Mouse (Mus musculus): Measurements from ENCODE around the gene Smim22. TPM values are rescaled to one million over a fixed set of nuclear protein-coding genes. Genes with fewer than 3 reads are reported as not detected.

Gene Smim22
- polyA plus RNA-seq, 1 experiment from 2014 or later, result 57.4 TPM

- H3K9me3 ChIP-seq (ENCODE audit: control insufficient read depth, low read length), result no peaks in the 10 kb centered on the region
- H3K9ac ChIP-seq (ENCODE audit: low read length), result no peak overlapping the region
- WGBS, result 84% methylated on average over 5 of the region's 5 CpGs
- ATAC-seq (replicated peaks; ENCODE audit: low FRiP score, low TSS enrichment, low read depth) (no peak), DNase-seq (ENCODE audit: low spot score) (no peak)
- no peak overlapping the region for H3K4me2 ChIP-seq (ENCODE audit: low read length)
- 0 out of 2 replicates have a peak, but pooled peaks cover 6% of the 10 kb centered on the region for H3K4me1 ChIP-seq (replicated peaks; ENCODE audit: control insufficient read depth, insufficient read depth, low read length)
- H3K27ac ChIP-seq (ENCODE audit: low read depth), result no peak overlapping the region
- no peaks in the 10 kb centered on the region for H3K36me3 ChIP-seq (ENCODE audit: control insufficient read depth, insufficient read depth, low read length)
- H3K4me3 ChIP-seq (ENCODE audit: low read depth, low read length), result no peak overlapping the region
- no peaks in the 10 kb centered on the region for H3K27me3 ChIP-seq (replicated peaks; ENCODE audit: control insufficient read depth, insufficient read depth, low read length)
These were observed 37.8 kb upstream of the Smim22 start for GRCm38 (mm10) chr16:4969055-4969843.

GRCm38 (mm10) chr16:4971626-4972025 lies 35.5 kb upstream of the Smim22 start:
- Histone ChIP-seq H3K27me3 (replicated peaks; ENCODE audit: control insufficient read depth, insufficient read depth, low read length) (no peaks in the 10 kb centered on the region), H3K9me3 (ENCODE audit: control insufficient read depth, low read length) (no peaks in the 10 kb centered on the region), H3K4me2 (ENCODE audit: low read length) (no peak overlapping the region), H3K4me1 (replicated peaks; ENCODE audit: control insufficient read depth, insufficient read depth, low read length) (no peaks in the 10 kb centered on the region), H3K27ac (ENCODE audit: low read depth) (no peak overlapping the region), H3K36me3 (ENCODE audit: control insufficient read depth, insufficient read depth, low read length) (no peaks in the 10 kb centered on the region), H3K4me3 (ENCODE audit: low read depth, low read length) (no peak overlapping the region), H3K9ac (ENCODE audit: low read length) (no peak overlapping the region)
- 77% methylated on average over 4 of the region's 4 CpGs for WGBS
- DNase-seq (ENCODE audit: low spot score) (no peak), ATAC-seq (replicated peaks; ENCODE audit: low FRiP score, low TSS enrichment, low read depth) (no peak)

GRCm38 (mm10) chr16:4974521-4974920 lies 32.6 kb upstream of the Smim22 start:
- no peak for DNase-seq (ENCODE audit: low spot score)
- Histone ChIP-seq H3K9ac (ENCODE audit: low read length) (no peak overlapping the region), H3K9me3 (ENCODE audit: control insufficient read depth, low read length) (no peaks in the 10 kb centered on the region), H3K4me2 (ENCODE audit: low read length) (no peak overlapping the region), H3K27ac (ENCODE audit: low read depth) (no peak overlapping the region), H3K36me3 (ENCODE audit: control insufficient read depth, insufficient read depth, low read length) (no peaks in the 10 kb centered on the region), H3K27me3 (replicated peaks; ENCODE audit: control insufficient read depth, insufficient read depth, low read length) (no peaks in the 10 kb centered on the region), H3K4me1 (replicated peaks; ENCODE audit: control insufficient read depth, insufficient read depth, low read length) (no peaks in the 10 kb centered on the region), H3K4me3 (ENCODE audit: low read depth, low read length) (no peak overlapping the region)
- WGBS, result 90% methylated on average over 5 of the region's 5 CpGs
- ATAC-seq (replicated peaks; ENCODE audit: low FRiP score, low TSS enrichment, low read depth), result no peak

- H3K9ac ChIP-seq (ENCODE audit: low read length), result no peak overlapping the region
- no peaks in the 10 kb centered on the region for H3K4me1 ChIP-seq (replicated peaks; ENCODE audit: control insufficient read depth, insufficient read depth, low read length)
- H3K9me3 ChIP-seq (ENCODE audit: control insufficient read depth, low read length), result no peaks in the 10 kb centered on the region
- ATAC-seq (replicated peaks; ENCODE audit: low FRiP score, low TSS enrichment, low read depth) (no peak), DNase-seq (ENCODE audit: low spot score) (no peak)
- no peaks in the 10 kb centered on the region for H3K27me3 ChIP-seq (replicated peaks; ENCODE audit: control insufficient read depth, insufficient read depth, low read length)
- 75% methylated on average over 2 of the region's 2 CpGs for WGBS
- H3K4me3 ChIP-seq (ENCODE audit: low read depth, low read length), result no peak overlapping the region
- H3K4me2 ChIP-seq (ENCODE audit: low read length), result no peak overlapping the region
- no peaks in the 10 kb centered on the region for H3K36me3 ChIP-seq (ENCODE audit: control insufficient read depth, insufficient read depth, low read length)
- H3K27ac ChIP-seq (ENCODE audit: low read depth), result no peak overlapping the region
These were observed 30.9 kb upstream of the Smim22 start for GRCm38 (mm10) chr16:4976180-4976579.

- no peak overlapping the region for H3K4me3 ChIP-seq (ENCODE audit: low read depth, low read length)
- H3K36me3 ChIP-seq (ENCODE audit: control insufficient read depth, insufficient read depth, low read length), result no peaks in the 10 kb centered on the region
- H3K27ac ChIP-seq (ENCODE audit: low read depth), result no peak overlapping the region
- no peak for DNase-seq (ENCODE audit: low spot score)
- ATAC-seq (replicated peaks; ENCODE audit: low FRiP score, low TSS enrichment, low read depth), result no peak
- 54% methylated on average over 5 of the region's 5 CpGs for WGBS
- no peak overlapping the region for H3K4me2 ChIP-seq (ENCODE audit: low read length)
- no peak overlapping the region for H3K9ac ChIP-seq (ENCODE audit: low read length)
- H3K9me3 ChIP-seq (ENCODE audit: control insufficient read depth, low read length), result no peaks in the 10 kb centered on the region
- no peaks in the 10 kb centered on the region for H3K4me1 ChIP-seq (replicated peaks; ENCODE audit: control insufficient read depth, insufficient read depth, low read length)
- no peaks in the 10 kb centered on the region for H3K27me3 ChIP-seq (replicated peaks; ENCODE audit: control insufficient read depth, insufficient read depth, low read length)
These were observed 28.6 kb upstream of the Smim22 start for GRCm38 (mm10) chr16:4978275-4979051.

- H3K4me1 ChIP-seq (replicated peaks; ENCODE audit: control insufficient read depth, insufficient read depth, low read length), result no peaks in the 10 kb centered on the region
- H3K27ac ChIP-seq (ENCODE audit: low read depth), result no peak overlapping the region
- WGBS, result 77% methylated on average over 4 of the region's 4 CpGs
- H3K4me2 ChIP-seq (ENCODE audit: low read length), result no peak overlapping the region
- peak; percentile 60 for DNase-seq (ENCODE audit: low spot score)
- no peaks in the 10 kb centered on the region for H3K36me3 ChIP-seq (ENCODE audit: control insufficient read depth, insufficient read depth, low read length)
- no peak overlapping the region for H3K4me3 ChIP-seq (ENCODE audit: low read depth, low read length)
- no peaks in the 10 kb centered on the region for H3K27me3 ChIP-seq (replicated peaks; ENCODE audit: control insufficient read depth, insufficient read depth, low read length)
- H3K9ac ChIP-seq (ENCODE audit: low read length), result no peak overlapping the region
- no peaks in the 10 kb centered on the region for H3K9me3 ChIP-seq (ENCODE audit: control insufficient read depth, low read length)
- ATAC-seq (replicated peaks; ENCODE audit: low FRiP score, low TSS enrichment, low read depth), result 0 out of 2 replicates have a peak, but pooled peaks have one; percentile 51
These were observed 27.2 kb upstream of the Smim22 start for GRCm38 (mm10) chr16:4979755-4980380.

GRCm38 (mm10) chr16:4984717-4985116 lies 22.4 kb upstream of the Smim22 start:
- Histone ChIP-seq H3K4me1 (replicated peaks; ENCODE audit: control insufficient read depth, insufficient read depth, low read length) (no peaks in the 10 kb centered on the region), H3K36me3 (ENCODE audit: control insufficient read depth, insufficient read depth, low read length) (no peaks in the 10 kb centered on the region), H3K27me3 (replicated peaks; ENCODE audit: control insufficient read depth, insufficient read depth, low read length) (no peaks in the 10 kb centered on the region), H3K9me3 (ENCODE audit: control insufficient read depth, low read length) (no peaks in the 10 kb centered on the region), H3K4me3 (ENCODE audit: low read depth, low read length) (no peak overlapping the region), H3K27ac (ENCODE audit: low read depth) (no peak overlapping the region), H3K9ac (ENCODE audit: low read length) (no peak overlapping the region), H3K4me2 (ENCODE audit: low read length) (no peak overlapping the region)
- ATAC-seq (replicated peaks; ENCODE audit: low FRiP score, low TSS enrichment, low read depth) (no peak), DNase-seq (ENCODE audit: low spot score) (no peak)
- WGBS, result 91% methylated on average over 12 of the region's 12 CpGs

- WGBS, result 93% methylated on average over 4 of the region's 4 CpGs
- no peak for ATAC-seq (replicated peaks; ENCODE audit: low FRiP score, low TSS enrichment, low read depth)
- no peak overlapping the region for H3K9ac ChIP-seq (ENCODE audit: low read length)
- DNase-seq (ENCODE audit: low spot score), result no peak
- no peaks in the 10 kb centered on the region for H3K27me3 ChIP-seq (replicated peaks; ENCODE audit: control insufficient read depth, insufficient read depth, low read length)
- no peaks in the 10 kb centered on the region for H3K9me3 ChIP-seq (ENCODE audit: control insufficient read depth, low read length)
- H3K36me3 ChIP-seq (ENCODE audit: control insufficient read depth, insufficient read depth, low read length), result no peaks in the 10 kb centered on the region
- no peak overlapping the region for H3K4me3 ChIP-seq (ENCODE audit: low read depth, low read length)
- H3K27ac ChIP-seq (ENCODE audit: low read depth), result no peak overlapping the region
- no peak overlapping the region for H3K4me2 ChIP-seq (ENCODE audit: low read length)
- H3K4me1 ChIP-seq (replicated peaks; ENCODE audit: control insufficient read depth, insufficient read depth, low read length), result peaks cover 3% of the 10 kb centered on the region; the same call in 1 of the 2 replicates
These were observed 13.8 kb upstream of the Smim22 start for GRCm38 (mm10) chr16:4993276-4993675.

Data from intestine, embryonic 14.5 days (tissue).